Mouse (Mus musculus) stomach, postnatal 0 days (tissue): ENCODE data around the gene Eva1b. TPM values are rescaled to one million over a fixed set of nuclear protein-coding genes. Genes with fewer than 3 reads are reported as not detected.
A peak's percentile ranks its signal among the peaks of the same experiment; 100 is the strongest.
"Not testable (repeated sequence)": the region's sequence is repeated elsewhere in the genome, so short reads cannot be mapped to it uniquely, and the experiment has no call there.

Experiments used
- ATAC-seq: fragments of 200-750 bp; cut with Nextera tagmentation; 2 replicates; pipeline ENCODE4 v1.8.0; 2017; ENCODE audit not compliant: low FRiP score, low TSS enrichment
- DNase-seq: peaks from one replicate; pipeline ENCODE4 v3.0.0-alpha.2; 2016; ENCODE audit warnings: low spot score
- H3K27ac ChIP-seq: fragments of 300-500 bp; sonication (generic); replicated peaks from 2 replicates; pipeline ENCODE4 v1.5.1; 2014; ENCODE audit warnings: mild to moderate bottlenecking, control low read depth
- H3K27me3 ChIP-seq: fragments of 300-500 bp; sonication (generic); 2 replicates; pipeline ENCODE4 v1.6.1; 2014; ENCODE audit warnings: low read length; ENCODE audit not compliant: control insufficient read depth, insufficient read depth
- H3K36me3 ChIP-seq: fragments of 300-500 bp; sonication (generic); 2 replicates; pipeline ENCODE4 v1.6.1; 2014; ENCODE audit warnings: low read length, mixed read lengths; ENCODE audit not compliant: control insufficient read depth, insufficient read depth
- H3K4me1 ChIP-seq: fragments of 300-500 bp; sonication (generic); replicated peaks from 2 replicates; pipeline ENCODE4 v1.6.1; 2014; ENCODE audit warnings: antibody characterized with exemption; ENCODE audit not compliant: control insufficient read depth, insufficient read depth
- H3K4me2 ChIP-seq: fragments of 300-500 bp; sonication (generic); replicated peaks from 2 replicates; pipeline ENCODE4 v1.6.1; 2014; ENCODE audit warnings: low read depth, mild to moderate bottlenecking, control low read depth, moderate library complexity
- H3K4me3 ChIP-seq: fragments of 300-500 bp; sonication (generic); 2 replicates; pipeline ENCODE4 v1.5.1; 2014; ENCODE audit warnings: low read depth, low read length, control low read depth
- H3K9ac ChIP-seq: fragments of 300-500 bp; sonication (generic); 2 replicates; pipeline ENCODE4 v1.6.1; 2014; ENCODE audit warnings: mild to moderate bottlenecking, low read length, control low read depth, mixed read lengths
- H3K9me3 ChIP-seq: fragments of 300-500 bp; sonication (generic); 2 replicates; pipeline ENCODE4 v1.6.1; 2016; ENCODE audit warnings: low read length; ENCODE audit not compliant: control insufficient read depth
- CTCF ChIP-seq: IDR thresholded peaks from 2 replicates; pipeline ENCODE4 v1.5.1; 2016; ENCODE audit warnings: antibody characterized with exemption, low read depth, mild to moderate bottlenecking, moderate library complexity
- EP300 ChIP-seq: optimal IDR thresholded peaks from 2 replicates; pipeline ENCODE3; 2016; ENCODE audit warnings: antibody characterized with exemption
- WGBS: fragments of 180-500 bp; shearing (Covaris S2); extraction: QIAGEN DNeasy Blood & Tissue Kit; methylation state at CpG from one replicate; pipeline ENCODE4 v1.1.7; 2014; 5-methylcytosine and 5-hydroxymethylcytosine counted together
- polyA plus RNA-seq: library from polyadenylated mRNA; unstranded; fragments of >200 nt; fragmentation: Nextera tagmentation; extraction: Ambion mirVana; gene quantifications from 2 replicates; pipeline ENCODE4 v1.2.1, GENCODE M21; 2015

The Eva1b gene
- polyA plus RNA-seq, 1 experiment from 2014 or later: 39.7 TPM

DNA sequence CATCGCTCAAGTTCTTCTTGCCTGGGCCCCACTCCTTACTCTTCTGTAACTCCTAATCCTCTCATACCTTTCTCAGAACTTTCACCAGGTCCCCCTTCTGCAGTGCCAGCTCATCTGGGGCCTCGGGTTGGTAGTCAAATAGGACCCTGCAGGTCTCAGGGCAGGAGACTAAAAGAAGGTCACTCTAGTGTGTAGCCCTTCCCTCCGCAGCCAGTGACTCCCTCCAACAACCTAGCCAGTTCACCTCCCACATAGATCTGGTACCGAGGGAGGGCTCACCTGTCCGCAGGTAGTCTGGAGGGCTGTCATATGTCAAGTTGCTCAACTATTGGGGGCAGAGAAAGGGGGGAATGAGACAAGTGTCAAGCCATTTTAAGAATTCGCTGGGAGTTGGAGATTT lies 13.9 kb downstream of the Eva1b start:
- DNase-seq (peak; percentile 14), ATAC-seq (no peak)
- Histone ChIP-seq H3K36me3 (peaks cover under 1% of the 10 kb centered on the region; the same call in 1 of the 2 replicates), H3K4me2 (no peak overlapping the region), H3K27me3 (no peaks in the 10 kb centered on the region), H3K27ac (no peak overlapping the region), H3K9me3 (no peaks in the 10 kb centered on the region), H3K9ac (no peak overlapping the region), H3K4me3 (no peak overlapping the region), H3K4me1 (peaks cover 2% of the 10 kb centered on the region; the same call in 1 of the 2 replicates)
- 83% methylated on average over 6 of the region's 6 CpGs for WGBS
- TF ChIP-seq EP300 (no peak), CTCF (no peak)

DNA sequence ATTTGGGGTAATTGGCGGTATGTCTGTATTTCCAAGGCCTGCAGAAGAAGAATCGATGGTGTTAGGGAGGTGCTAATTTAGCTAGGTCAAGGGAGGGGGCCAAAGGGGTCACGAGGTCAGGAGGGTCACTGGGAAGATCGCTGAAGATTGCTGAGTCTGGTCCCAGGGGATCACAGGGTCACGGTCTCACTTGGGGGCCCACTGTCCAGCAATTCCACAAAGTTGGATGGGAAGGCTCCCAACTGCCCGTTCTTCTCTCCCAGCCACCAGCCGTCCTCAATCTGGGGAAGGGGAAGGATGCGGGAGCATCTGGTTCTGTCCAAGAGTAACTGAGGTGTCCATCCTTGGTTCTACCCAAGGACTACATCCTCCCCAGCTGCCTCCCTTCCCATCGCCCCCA lies 14.4 kb downstream of the Eva1b start:
- Histone ChIP-seq H3K27ac (peak overlapping the region; percentile 97), H3K4me1 (peaks cover 2% of the 10 kb centered on the region; the same call in 1 of the 2 replicates), H3K9me3 (no peaks in the 10 kb centered on the region), H3K36me3 (peaks cover 4% of the 10 kb centered on the region), H3K4me3 (peak overlapping the region; percentile 63), H3K27me3 (no peaks in the 10 kb centered on the region), H3K9ac (peak overlapping the region; percentile 93), H3K4me2 (peak overlapping the region; percentile 99)
- 59% methylated on average over 9 of the region's 9 CpGs for WGBS
- TF ChIP-seq EP300: no peak
- no peak for TF ChIP-seq CTCF
- peak; percentile 1; the same call in 1 of the 2 replicates for ATAC-seq
- no peak for DNase-seq

DNA sequence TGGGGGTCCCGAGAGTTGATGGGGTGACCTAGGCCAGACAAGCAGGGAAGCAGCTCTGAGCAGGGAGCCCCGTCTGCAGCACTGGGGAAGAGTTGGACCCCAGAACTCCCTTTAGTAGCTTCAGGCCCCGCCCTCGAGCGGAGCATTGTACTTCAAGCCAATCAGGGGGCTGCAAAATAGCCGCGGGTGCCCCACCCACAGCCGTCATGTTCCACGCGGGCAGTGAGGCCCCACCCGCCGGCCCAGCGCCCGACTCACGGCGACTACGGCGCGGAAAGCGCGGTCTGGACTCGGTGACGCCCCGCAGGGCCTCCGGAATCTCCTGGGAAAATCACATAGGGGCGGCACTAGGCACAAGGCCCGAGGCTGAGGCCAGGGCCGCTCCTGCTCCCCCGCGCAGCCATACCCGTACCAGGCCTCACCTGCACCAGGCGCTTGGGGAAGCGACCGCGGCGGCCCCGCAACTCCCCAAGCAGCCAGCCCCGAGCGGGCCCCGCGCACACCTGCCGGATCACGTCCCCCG lies 15.1 kb downstream of the Eva1b start:
- peaks cover 7% of the 10 kb centered on the region for H3K36me3 ChIP-seq
- ATAC-seq (peak; percentile 94), DNase-seq (peak; percentile 97)
- 0 out of 2 replicates have a peak, but pooled peaks have one; percentile 1 for TF ChIP-seq CTCF
- no peak for TF ChIP-seq EP300
- no peaks in the 10 kb centered on the region for H3K27me3 ChIP-seq
- H3K4me2 ChIP-seq: peak overlapping the region; percentile 99
- H3K9ac ChIP-seq: peak overlapping the region; percentile 93
- WGBS: 1% methylated on average over 44 of the region's 44 CpGs
- peaks cover 2% of the 10 kb centered on the region; the same call in 1 of the 2 replicates for H3K4me1 ChIP-seq
- H3K4me3 ChIP-seq: peak overlapping the region; percentile 63
- H3K9me3 ChIP-seq: no peaks in the 10 kb centered on the region
- H3K27ac ChIP-seq: peak overlapping the region; percentile 97

DNA sequence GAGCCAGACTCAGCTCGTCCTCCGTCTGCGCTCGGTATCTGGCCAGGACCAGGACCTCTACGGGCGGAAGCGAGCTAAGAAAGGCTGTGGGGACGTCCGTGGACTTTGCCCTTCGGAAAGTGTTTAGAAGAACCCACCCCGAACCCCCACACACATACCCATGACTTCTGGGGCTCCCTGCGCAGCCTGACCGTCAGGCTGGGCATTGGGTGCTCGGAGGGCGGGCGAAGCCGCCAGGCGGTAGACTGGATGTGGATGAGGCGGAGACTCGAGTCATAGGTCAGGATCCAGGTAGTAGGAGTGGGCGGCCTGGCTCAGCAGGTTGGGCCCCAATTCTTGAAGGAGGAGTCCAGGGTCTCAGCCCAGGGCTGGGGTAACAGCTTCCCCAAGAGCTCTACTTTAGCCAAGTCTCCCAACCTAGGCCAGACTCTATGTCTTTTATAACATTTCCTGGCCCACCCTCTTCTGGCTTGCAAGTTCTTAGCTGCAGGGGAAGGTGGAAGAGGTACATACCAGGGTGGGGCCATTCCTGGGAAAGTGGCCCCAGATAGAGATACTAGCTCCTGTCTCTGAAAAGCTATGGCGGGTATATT lies 15.6 kb downstream of the Eva1b start, which contains the start of gene Sh3d21:
Sh3d21 (minus strand) TSS at position 425 of the 593 bp plus-strand sequence.
- peak; percentile 70 for DNase-seq
- H3K9ac ChIP-seq: peak within 1 kb of the TSS; percentile 93
- H3K4me1 ChIP-seq: peaks cover 2% of the 10 kb centered on the region; the same call in 1 of the 2 replicates
- peak within 1 kb of the TSS; percentile 63 for H3K4me3 ChIP-seq
- H3K27ac ChIP-seq: peak within 1 kb of the TSS; percentile 97
- no peaks in the 10 kb centered on the region for H3K9me3 ChIP-seq
- ATAC-seq: peak; percentile 65
- no peaks in the 10 kb centered on the region for H3K27me3 ChIP-seq
- no peak for TF ChIP-seq CTCF
- no peak for TF ChIP-seq EP300
- peaks cover 7% of the 10 kb centered on the region for H3K36me3 ChIP-seq
- 5% methylated on average over 22 of the region's 22 CpGs for WGBS
- peak within 1 kb of the TSS; percentile 99 for H3K4me2 ChIP-seq

DNA sequence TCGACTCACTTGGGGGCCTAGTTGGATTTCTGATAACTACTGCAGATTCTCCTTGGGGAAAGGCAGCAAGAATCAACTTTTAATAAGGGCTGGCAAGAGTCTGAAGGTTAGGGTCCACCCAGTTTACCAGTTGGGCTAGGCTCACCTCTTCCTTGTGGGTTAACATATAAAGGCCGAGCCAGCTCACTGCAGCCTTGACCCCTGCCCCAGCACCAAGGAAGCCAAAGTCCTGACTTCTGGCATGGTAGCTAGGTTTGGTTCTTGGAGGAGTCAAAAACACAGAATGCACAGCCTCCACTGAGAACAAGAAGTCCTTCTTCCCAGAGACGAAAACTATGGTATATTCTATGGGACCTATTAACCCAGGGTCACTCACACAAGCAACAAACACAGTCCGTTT lies 16.1 kb downstream of the Eva1b start:
- H3K4me1 ChIP-seq: peaks cover 2% of the 10 kb centered on the region; the same call in 1 of the 2 replicates
- peaks cover 7% of the 10 kb centered on the region for H3K36me3 ChIP-seq
- H3K9ac ChIP-seq: no peak overlapping the region
- no peaks in the 10 kb centered on the region for H3K27me3 ChIP-seq
- peak overlapping the region; percentile 97 for H3K27ac ChIP-seq
- DNase-seq (peak; percentile 48), ATAC-seq (peak; percentile 21; the same call in 1 of the 2 replicates)
- H3K9me3 ChIP-seq: no peaks in the 10 kb centered on the region
- TF ChIP-seq EP300 (no peak), CTCF (no peak)
- 48% methylated on average over 4 of the region's 4 CpGs for WGBS
- peak overlapping the region; percentile 99 for H3K4me2 ChIP-seq
- no peak overlapping the region for H3K4me3 ChIP-seq

DNA sequence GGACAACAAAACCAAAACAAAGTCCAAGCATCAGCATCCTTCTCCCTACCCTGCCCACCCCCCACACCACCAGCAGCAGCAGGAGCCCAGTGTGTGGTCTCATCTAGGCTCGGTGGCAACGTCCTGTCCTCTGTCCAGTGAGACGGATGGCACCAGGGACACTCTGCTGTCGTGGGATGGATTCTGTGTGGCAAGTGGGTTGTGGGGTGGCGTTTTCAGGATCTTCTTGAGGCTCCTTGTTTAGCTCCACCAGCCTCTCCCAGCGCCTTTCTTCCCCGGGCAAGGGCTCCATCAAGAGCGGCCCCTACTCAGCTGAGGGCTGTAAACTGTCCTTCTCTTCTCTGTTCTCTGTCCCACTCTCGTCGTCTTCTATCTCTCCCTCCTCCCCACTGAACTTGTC lies 17.5 kb downstream of the Eva1b start:
- H3K9me3 ChIP-seq, ATAC-seq: not testable (repeated sequence)

More for the DNA sequence above, 17.5 kb downstream of the Eva1b start:
- not testable (repeated sequence) for H3K9ac ChIP-seq, H3K4me2 ChIP-seq, H3K27me3 ChIP-seq, H3K4me1 ChIP-seq, H3K27ac ChIP-seq, DNase-seq, H3K4me3 ChIP-seq
- WGBS: 57% methylated on average over 8 of the region's 10 CpGs
- peaks cover 12% of the 10 kb centered on the region for H3K36me3 ChIP-seq
